Mouse (Mus musculus) spleen, adult 12 weeks (tissue): Measurements from ENCODE around the gene Ppm1m.

Experiments
- DNase-seq: peaks from one replicate; pipeline ENCODE4 v3.0.0; 2022; ENCODE audit warnings: low spot score

Ppm1m gene

GRCm38 (mm10) chr9:106220894-106221523 is 21.5 kb upstream of the Ppm1m start:
- DNase-seq: no peak

- DNase-seq: no peak
These were observed 17.4 kb upstream of the Ppm1m start for GRCm38 (mm10) chr9:106216971-106217370.

GRCm38 (mm10) chr9:106215341-106216125 is 16.0 kb upstream of the Ppm1m start:
- DNase-seq: no peak

GRCm38 (mm10) chr9:106212594-106212981 is 13.0 kb upstream of the Ppm1m start:
- DNase-seq: no peak

- DNase-seq: peak; percentile 71
These were observed 12.4 kb upstream of the Ppm1m start for GRCm38 (mm10) chr9:106211680-106212593.

- no peak for DNase-seq
These were observed 11.5 kb upstream of the Ppm1m start for GRCm38 (mm10) chr9:106210853-106211609.

GRCm38 (mm10) chr9:106209954-106210353 is 10.4 kb upstream of the Ppm1m start:
- DNase-seq: no peak

GRCm38 (mm10) chr9:106208181-106208580 is 8.6 kb upstream of the Ppm1m start:
- DNase-seq: no peak

- DNase-seq: no peak
These were observed 7.0 kb upstream of the Ppm1m start for GRCm38 (mm10) chr9:106206515-106206914.

GRCm38 (mm10) chr9:106205713-106206290 is 6.3 kb upstream of the Ppm1m start:
- no peak for DNase-seq

GRCm38 (mm10) chr9:106203990-106204851 is 4.7 kb upstream of the Ppm1m start:
- DNase-seq: no peak

- DNase-seq: peak; percentile 84
These were observed 3.5 kb upstream of the Ppm1m start, which contains the start of gene Twf2 for GRCm38 (mm10) chr9:106202819-106203636. TSS of gene Twf2 (plus strand) at chr9:106203108.

GRCm38 (mm10) chr9:106201895-106202294 is 2.3 kb upstream of the Ppm1m start:
- DNase-seq: no peak

GRCm38 (mm10) chr9:106198962-106199458 is 536 bp downstream of the Ppm1m start:
- DNase-seq: peak; percentile 51

- DNase-seq: no peak
These were observed 1.8 kb downstream of the Ppm1m start for GRCm38 (mm10) chr9:106197732-106198131.

- no peak for DNase-seq
These were observed 2.3 kb downstream of the Ppm1m start for GRCm38 (mm10) chr9:106197081-106197713.

GRCm38 (mm10) chr9:106195693-106196092 is 3.9 kb downstream of the Ppm1m start:
- DNase-seq: no peak

GRCm38 (mm10) chr9:106193930-106194807 is 5.4 kb downstream of the Ppm1m start:
- no peak for DNase-seq
